Mouse (Mus musculus) liver (tissue): ENCODE results near the gene Irak4.
A peak's percentile ranks its signal among the peaks of the same experiment; 100 is the strongest.

ENCODE experiments used
- DNase-seq: peaks from one replicate; pipeline ENCODE4 v3.0.0-alpha.2; 2020; ENCODE audit warnings: mixed read lengths

Irak4 gene

DNA sequence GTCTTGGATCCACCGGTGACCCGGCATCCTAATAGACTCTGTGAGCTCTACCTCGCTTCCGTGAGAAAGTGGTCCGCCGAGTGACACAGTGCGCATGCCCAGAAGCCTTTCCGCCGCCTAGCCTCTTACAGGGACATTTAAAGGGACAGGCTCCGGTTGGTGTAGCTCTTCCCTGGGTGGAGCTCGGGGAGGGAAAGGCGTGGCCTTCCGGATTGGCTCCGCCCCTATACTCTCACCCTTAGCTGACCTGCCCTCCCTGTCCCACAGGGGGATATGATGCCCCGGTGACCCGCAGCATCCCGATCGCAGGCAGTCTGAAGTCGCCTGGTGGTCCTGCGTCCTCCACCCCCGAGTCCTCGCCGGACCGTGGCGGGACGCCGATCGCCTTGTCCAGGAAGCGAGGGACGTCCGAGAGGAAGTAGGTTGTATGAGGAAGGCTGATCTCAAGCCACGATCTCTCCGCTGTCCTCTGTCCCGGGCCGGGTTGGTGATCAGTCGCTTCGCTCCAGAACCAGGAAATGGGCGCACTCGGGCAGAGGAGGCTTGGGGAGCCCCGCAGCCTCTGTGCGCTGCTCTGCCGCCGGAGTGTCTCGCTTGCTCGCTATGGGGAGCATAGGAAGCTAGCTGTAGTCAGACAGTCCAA is at the start of gene Irak4, which contains the start of gene Pus7l:
Gene Irak4, plus strand, starts transcription at position 235 of the 643 bp plus-strand sequence.
Gene Pus7l, minus strand, starts transcription at position 139 of the 643 bp plus-strand sequence.
- peak; percentile 94 for DNase-seq

DNA sequence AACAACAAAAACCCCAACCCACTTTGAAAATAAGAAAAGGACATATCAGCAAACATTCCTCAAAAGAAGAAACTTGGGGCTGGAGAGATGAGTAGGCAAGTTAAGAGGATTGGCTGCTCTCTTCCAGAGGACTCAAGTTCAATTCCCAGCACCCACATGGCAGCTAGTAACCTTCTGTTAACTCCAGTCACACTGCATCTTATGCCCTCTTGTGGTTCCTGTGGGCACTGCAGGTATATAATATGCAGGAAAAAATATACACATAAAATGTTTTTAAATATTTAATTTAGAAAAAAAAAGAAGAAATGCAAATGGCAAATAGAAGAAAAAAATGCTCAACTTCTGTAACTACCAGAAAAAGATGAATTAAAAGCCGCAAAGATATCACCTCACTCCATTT is 49.0 kb upstream of the Irak4 start:
- DNase-seq = no peak

DNA sequence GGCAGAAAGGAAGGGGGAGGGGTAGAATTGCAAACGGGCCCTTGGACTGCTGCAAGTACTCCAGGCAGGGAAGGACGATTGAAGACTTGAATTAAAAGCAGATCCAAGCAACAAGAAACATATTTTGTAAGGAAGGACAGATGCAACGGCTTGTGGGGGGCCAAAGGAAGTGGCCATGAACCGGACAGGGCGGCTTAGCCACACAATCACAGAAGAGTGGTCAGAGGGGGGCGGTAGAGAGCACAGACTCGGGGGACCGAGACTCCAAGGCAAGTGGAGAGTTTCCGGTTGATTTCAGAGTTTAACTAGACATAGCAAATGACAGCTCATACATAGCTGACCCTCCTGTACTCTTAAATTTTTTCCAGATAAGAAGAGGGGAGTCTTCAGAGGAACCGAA is 47.5 kb upstream of the Irak4 start:
- DNase-seq = no peak

DNA sequence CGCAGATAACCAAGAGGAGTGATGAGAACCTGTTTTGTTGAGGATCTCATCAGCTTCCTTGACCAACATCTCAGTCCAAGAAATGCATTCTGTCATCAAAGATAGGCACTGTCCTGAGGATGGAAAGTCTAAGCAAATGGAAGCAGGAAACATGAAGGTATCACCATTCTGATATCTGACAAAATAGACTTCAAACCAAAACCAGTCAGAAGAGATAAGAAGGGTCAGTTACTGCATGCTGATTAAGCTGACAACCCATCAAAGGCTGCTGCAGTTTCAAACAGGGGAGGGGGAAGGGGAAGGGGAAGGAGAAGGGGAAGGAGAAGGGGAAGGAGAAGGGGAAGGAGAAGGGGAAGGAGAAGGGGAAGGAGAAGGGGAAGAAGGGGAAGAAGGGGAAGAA is 44.2 kb upstream of the Irak4 start:
- no peak for DNase-seq

DNA sequence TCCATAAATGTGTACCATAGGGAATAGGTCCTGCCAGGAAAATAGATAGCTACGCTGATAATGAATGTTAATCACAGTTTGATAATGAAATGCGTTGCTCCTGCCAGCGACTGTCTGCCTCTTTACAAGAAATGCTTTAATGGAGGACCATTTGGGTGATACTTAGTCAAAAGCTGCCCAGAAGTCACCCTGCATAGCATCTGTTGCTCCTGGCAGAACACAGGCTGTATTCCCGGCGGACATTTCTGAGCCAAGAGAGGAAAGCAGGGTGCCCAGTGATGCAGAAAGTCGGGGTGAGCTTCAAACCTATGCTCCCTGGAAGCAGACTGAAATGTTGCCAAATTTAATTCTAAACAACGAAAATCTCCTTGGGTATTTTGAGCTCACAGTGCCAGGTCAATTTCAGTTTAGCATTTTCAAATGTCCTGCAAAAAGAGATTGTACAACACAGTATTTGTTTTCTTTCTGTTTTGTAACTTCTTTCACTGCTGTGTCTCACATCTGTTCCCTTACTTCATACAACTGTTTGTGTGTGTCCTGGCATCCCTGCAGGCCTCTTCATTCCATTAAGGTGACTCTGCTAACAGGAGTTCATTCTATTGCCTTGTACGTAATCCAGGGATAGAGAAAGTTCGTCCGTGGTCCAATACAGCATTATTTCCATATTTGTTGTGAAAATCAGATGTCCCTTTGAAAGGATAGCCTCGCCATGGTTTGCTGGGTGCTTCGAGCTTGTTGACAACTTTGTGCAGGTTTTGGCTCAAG is 39.8 kb upstream of the Irak4 start:
- DNase-seq = no peak

DNA sequence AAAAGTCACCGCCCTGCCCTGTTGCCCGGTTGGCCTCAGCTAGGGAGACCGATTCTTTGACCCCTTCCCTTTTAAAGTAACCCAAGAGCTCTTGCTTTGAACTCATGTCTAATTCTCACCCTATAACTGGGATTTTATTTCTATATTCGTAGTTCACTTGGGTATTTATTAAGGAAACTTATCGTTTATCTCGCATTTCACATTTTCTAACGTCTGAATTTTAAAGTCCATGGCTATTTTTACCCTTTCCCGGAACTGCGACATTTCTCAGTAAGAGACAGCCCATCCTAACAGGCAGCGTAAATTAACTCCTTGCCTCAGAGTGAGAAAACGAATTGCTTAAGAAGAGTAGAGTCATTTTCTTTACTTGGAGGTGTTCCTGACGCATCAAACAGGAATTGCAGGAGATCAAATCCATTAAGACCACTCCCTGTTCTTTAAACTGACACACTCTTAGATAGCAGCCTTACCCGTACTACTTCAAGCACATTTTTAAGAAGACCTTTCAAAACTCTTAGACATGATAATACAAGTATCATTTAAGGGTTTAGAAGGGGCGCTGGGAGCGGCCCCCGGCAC is 25.4 kb upstream of the Irak4 start:
- no peak for DNase-seq

DNA sequence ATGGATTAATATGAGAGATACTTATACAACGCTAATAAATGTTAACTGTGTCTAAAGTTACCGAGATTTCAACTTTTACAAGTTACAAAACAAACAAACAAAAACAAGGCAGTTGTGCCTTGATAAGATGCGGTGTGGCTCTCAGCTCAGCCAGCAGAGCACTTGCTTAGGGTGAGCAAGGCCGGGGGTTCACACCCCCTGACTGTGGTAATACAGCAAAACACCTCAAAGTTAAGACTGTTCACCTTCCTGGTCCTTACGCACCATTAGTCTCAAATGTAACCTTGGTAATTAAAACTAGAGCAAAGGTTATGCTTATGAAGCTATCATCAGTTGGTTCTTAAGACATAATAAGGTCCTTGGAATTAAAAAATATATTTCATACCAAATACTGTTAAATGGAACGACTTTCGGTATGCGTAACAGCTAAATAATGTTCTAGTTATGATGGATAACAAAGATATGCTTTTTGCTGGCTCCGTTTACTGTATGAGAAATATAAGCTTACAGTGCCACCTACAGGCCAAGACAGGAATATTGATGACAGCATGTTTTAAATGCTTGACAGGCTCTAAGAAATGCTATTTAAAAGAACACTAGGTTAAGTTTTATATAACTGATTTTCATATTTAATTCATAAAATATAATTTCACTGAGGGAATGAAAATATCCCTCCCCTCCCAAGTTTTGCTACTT is 23.1 kb upstream of the Irak4 start:
- DNase-seq = peak; percentile 30

DNA sequence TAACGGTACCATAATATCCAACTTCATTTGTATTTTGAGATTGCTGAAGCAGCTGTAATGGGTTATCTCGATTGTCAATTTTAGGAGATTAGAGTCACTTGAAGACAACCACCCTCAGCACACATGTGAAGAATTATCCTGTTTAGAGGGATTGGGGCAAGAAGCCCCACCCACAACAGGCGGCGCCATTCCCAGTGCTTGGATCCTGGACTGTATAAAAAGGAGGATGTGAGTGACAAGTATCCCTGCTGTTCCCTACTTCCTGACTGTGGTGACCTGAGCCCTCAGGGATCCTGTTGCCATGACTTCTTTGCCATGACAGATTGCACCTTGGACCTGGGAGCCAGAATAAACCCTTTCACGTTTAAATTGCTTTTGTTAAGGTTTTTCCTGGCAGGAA is 22.5 kb upstream of the Irak4 start:
- no peak for DNase-seq

DNA sequence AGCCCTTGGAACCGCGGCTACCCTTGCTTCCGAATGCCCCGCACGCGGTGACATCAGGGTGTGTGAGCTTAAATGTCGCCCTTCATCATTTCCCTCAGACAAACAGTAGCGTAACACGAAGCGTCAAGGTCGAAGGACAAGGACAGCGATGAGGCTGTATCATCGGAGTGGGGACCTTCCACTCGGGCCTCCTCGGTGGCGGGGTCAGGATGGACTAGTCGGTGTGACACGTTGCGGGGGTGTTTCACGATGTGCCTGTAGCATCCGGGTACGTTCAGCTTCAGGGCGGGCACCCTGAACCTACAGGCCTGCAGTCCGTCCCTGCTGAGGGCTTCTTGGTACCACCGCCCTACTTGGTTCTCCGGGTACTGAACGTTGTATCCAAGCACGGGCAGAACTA is 20.2 kb upstream of the Irak4 start:
- no peak for DNase-seq

DNA sequence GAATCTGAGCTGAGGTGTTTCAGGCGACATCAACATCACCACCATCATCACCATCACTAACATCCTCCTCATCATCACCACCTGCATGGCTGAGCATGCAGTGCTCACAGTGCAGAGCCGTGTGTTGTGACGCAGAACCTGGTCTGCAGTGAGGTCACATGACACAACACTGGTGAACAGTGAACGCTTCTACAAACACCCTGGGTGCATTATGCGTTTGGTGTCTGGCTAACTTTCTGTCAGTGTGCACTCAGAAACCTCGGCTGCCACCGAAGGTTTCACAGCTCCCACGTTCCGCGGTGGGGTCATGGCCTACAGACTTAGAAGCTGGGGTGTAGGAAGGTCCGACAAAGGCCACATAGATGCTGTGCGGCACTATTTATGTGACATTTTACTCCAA is 18.5 kb upstream of the Irak4 start:
- no peak for DNase-seq

DNA sequence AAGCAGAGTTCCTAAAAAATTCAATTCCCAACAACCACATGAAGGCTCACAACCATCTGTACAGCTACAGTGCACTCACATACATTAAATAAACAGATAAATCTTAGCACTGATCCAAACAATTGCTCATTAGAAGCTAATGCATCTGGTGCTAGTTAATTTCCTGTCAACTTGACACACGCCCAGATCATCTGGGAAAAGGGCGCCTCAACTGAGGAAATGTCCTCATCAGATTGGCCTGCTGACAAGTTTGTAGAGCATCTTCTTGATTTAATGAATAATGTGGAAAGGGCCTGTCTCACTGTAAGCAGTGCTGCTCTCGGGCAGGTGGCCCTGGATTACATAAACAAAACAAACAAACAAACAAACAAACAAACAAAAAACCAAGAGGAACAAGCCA is 12.9 kb upstream of the Irak4 start:
- no peak for DNase-seq

DNA sequence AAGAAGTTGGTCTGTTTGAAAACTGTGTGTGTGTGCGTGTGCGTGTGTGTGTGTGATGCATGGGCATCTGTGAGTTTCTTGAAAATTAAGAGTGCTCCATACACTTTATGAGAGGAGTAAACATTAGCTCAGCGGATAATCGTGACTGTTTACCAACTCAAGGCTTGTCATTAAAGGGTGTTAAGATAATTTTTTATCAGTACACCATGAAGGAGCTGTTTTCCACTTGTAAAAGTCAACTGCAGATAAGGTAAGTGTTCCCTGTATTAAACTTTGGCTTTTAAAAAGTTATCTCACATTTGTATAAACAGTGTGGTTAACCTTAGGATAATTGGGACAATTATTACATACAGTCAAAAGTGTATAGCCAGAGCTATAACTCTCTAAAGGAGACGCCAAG is 11.1 kb upstream of the Irak4 start:
- no peak for DNase-seq

DNA sequence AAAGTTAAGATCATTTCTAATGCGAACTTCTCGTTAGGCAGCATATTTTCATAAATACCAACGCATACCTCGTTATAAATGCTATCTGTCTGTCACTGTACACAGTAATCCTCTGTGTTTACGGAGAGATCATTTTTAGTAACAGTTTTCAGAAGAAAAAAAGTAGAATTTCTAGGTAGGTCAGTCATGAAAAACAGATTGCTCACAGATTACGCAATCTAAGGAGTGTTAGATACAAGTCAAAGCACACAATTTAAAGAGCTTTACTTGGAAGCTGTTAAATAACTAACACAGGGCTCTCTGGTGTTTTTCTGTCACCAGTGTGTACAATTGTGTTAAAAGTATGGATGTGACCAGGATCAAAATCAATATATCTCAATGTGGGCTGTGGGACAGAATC is 10.5 kb upstream of the Irak4 start:
- no peak for DNase-seq

DNA sequence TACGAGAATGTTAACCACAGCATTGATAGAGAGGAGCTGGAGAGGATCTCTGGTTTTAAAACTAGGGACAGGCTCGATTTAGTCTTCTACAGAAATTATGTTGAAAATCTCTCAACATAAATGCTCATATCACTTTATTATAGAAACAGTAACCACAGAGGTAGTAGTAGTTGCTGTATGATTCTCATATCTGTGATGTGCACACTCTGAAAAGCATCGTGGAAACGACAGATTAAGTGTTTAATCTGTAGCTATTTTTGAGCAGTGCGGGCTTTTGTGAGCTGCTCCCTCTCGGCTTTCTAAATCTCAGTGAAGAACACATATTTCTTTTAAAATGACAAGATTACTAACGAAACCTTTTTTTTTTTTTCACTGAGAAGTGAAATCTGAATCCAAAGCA is 7.9 kb upstream of the Irak4 start:
- DNase-seq = no peak

DNA sequence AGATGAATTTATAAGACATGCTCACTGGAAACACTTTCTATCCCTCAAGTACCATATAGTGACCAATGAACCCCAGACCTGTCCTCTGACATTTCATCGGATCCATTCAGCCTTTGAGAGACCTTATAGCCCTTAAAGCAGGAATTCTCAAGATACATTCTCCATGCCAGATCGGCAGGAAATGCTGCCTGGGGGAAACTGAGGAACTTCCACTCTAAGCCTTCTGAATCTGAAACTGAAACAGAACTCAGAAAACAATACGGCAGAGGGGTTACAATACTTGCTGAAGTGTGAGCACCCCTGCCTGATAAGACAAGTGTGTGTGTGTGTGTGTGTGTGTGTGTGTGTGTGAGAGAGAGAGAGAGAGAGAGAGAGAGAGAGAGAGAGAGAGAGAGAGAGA is 4.1 kb upstream of the Irak4 start:
- DNase-seq = no peak

DNA sequence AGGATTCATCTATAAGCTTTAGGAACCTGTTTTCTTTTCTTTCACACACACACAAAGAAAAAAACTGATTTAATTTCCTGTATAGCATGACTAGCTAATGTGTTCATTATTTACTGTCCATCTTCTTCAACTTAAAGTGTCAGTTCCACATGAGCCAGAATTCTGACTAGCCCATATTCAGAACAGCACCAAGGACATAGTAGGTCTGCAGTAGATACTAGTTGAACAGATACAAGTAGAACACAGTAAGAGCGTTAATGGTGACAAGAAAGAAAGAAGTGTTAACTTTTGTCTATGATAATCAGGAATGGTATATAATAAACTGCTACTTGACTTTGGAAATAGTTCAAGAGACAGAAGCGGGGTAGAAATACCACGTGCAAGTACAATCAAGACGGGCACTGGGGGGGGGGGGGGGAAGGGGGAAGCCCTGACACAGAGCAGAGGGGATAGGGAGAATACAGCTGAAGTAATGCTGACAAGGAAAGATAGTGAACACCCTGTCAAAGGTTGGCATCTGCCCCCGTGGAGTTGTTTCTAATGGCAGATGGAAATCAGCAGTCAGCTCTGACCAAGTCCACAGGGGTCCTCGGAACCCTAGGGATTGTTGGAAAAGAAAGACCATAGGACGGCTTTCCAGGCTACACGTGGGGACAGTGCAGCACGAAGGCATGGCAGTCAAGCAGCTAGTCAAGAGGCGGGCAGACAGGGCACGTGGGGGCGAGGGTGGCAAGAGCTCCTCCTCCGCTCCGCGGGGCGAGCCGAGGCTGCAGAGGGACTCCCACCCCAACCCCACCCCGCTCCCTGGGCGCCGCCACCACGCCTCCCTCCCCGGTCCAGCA is 655 bp upstream of the Irak4 start:
- no peak for DNase-seq

DNA sequence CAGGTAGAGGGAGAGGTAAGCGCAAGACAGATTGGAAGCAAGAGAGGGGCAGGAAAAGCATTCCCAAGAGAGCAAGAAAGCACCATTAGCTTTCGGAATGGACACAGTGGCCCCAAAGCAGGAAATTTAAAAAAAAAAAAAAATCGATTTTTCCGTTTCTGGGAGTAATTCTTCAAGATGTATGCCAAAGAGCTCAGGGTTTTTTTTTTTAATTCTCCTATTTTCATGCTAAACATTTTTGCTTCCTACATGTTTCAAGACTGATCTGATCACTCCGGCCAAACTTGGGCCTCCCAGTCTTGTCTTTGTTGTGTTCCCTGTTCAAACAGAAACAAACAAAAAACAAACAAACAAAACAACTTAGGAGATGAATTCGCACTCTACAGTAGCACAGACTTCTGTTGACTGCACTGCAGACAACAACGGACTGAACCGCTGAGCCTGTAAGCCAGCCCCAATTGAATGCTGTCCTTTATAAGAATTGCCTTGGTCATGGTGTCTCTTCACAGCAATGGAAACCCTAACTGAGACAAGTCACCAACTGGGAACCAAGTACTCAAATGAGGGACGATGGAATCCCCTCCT is 701 bp downstream of the Irak4 start:
- DNase-seq = no peak

DNA sequence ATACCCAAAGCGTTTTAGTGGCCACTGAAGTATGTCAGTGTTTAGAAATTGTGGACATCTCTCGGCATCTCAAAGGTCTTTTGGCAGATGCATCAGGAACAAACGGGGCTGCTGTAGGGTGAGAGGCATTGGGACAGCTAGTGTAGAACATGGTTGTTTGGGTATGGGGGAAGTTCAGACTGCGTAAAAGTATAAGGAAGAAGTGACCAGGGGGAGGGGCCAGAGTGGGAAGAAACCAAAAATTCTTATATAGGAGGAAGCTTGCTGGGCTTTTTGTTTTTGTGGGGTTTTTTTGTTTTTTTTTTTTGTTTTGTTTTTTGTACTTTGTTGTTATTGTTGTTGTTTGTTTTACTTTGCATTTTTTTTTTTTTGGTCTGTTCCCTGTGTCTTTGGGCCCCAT is 1.4 kb downstream of the Irak4 start:
- no peak for DNase-seq

DNA sequence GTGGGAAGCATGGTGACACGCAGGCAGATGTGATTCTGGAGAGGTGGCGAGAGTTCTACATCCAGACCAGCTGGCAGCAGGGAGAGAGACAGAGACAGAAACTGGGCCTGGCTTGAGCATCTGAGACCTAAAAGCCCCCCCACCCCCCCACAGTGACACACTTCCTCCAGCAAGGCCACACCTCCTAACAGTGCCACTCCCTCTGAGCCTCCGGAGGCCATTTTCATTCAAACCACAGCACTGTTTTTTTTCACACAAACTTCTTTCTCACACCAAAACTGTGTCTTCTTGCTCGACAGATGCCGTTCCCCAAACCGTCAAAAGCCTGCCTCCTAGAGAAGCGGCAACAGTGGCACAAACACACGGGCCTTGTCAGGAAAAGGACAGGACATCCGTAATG is 10.1 kb downstream of the Irak4 start:
- no peak for DNase-seq

DNA sequence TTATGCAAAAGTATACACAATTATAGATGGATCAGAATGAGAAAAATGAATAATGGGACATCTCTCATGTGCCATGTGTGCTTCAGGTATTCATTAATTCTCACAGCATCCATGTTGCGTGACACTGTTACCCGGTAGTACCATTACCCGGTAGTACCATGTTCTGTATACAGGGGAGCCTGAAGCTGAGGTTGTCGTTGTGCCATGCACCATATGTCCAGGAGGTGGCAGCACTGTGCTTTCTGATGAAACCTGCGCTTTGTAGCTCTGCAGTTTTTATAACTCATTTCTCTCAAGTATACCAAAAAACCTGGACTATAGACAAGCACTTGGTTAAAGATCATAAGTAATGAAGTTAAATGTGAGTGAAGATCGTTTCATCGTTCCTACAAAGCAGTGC is 14.0 kb downstream of the Irak4 start:
- DNase-seq = peak; percentile 79

DNA sequence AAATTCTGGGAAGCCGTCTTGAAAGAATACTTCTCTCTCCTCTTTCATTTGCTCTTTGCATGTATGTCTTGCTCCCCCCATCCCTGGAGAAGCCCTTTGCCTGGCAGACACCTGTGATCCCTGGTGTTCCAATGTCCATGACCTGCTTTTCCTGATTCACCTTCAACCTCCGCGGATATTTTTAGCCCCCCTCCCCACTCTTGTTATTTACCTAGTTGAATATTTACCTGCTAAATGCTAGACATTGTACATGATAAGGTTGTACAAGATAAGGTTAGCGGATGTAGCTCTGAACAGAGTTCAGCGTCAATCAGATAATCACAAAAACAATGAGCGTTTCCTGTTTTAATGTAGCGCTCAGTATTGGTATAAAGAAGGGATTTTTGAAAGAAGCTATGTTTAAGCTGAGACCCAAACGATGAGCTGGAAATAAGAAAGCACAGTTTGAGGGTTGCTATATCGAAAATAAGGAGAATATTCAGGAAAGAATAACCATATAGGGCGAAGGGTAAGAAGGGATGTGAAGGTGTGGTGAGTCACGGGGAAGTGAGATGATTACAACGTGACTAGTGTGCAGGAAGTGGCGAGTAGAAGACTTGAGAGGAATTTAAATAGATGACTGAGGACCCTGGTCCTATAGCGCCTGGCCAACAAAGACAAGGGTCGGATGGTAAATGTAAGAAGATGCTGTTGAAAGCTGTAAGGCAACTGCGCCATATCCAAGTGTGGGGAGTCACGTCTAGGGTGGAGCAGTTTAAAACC is 15.6 kb downstream of the Irak4 start:
- no peak for DNase-seq

DNA sequence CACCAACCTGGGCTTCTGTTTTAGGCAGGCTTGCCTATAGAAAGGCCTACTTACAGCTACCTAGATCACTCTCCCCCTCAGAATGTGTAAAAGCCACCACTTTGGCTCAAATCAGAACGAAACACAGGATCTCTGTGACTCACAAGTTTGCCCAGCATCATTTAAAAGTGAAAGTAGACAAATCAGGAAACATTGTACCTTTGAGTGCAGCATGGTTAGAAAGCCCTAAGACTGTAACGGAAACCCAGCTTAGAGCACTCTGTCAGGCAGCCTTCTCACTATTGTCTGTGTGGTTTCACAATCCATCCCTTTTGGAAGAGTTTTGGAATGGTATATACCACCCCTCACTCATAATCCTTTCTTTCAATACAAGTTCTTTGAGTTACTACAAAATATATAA is 21.5 kb downstream of the Irak4 start:
- no peak for DNase-seq
